Mouse (Mus musculus): ENCODE results near the gene Afp.

Afp gene

GRCm38 (mm10) chr5:90507411-90507949 lies 16.9 kb downstream of the Afp start:
- no peak for DNase-seq (ENCODE audit: low spot score)

DNA sequence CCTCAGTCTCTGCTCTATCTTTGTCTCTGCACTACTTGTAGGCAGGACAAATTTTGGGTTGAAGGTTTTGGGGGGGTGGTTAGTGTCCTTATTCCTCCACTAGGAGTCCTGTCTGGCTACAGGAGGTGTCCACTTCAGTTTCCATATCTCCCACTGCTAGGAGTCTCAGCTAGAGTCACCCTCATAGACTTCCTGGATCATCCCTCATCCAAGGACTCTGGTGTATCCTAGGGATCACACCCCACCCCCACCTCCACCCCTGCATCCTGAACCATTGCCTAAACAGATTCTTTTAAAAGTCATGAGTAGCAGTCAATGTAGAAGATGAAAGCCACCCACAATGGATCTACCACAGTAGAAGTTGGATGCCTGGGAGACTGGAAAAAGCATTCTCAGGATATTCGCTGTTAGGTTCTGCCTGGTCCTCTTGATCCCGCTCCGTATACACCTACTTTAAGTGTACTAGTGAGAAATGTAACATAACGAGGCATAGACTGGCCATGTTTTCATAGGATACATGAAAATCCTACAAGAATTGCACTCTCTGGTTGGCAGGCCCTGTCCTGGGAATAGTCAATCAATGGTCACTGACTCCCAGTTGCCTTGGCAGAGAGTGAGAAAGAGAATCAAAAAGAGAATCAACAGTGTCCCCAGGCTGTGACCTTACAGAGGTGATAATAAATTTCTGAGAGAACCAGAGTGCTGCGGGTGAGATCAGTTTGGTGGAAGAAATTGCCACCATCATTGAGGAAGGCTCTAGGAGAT lies 19.5 kb downstream of the Afp start:
- no peak for DNase-seq (ENCODE audit: low spot score)

DNA sequence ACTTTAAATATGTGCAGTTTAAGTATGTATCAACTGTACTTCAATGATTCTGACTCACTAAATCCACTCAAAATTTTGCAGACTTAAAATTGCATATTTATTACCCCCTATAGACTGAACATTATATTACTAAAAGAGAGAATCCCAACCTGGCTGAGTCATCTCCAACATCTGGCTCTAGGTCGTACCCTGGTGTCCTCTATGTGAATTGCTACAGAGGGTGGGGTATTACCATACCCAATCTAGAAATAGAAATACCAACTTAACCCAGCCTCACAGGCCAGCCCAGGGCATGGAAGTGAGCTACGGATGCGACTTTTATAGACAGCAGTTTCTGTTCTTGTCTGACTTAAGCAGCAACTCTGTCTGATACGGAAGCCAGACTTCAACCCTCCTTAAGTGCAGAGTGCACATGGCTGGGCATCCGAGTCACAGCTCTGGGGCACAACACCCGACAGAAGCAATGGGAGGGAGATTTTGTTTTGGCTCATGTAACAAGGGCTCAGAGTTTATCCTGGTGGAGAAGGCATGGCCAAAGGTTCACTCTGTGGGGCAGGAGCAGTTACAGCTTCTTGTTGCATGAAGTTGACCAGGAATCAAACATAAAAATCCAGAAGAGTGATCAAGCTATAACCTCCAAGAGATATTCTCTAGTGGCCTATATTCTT lies 21.9 kb downstream of the Afp start:
- DNase-seq (ENCODE audit: low spot score) = no peak

- DNase-seq (ENCODE audit: low spot score) = no peak
Measured at GRCm38 (mm10) chr5:90515561-90515960, 25.0 kb downstream of the Afp start.

- DNase-seq (ENCODE audit: low spot score) = no peak
Measured at GRCm38 (mm10) chr5:90518356-90519100, 28.0 kb downstream of the Afp start, which contains the start of gene Afm. Gene Afm, plus strand, starts transcription at chr5:90518932.

DNA sequence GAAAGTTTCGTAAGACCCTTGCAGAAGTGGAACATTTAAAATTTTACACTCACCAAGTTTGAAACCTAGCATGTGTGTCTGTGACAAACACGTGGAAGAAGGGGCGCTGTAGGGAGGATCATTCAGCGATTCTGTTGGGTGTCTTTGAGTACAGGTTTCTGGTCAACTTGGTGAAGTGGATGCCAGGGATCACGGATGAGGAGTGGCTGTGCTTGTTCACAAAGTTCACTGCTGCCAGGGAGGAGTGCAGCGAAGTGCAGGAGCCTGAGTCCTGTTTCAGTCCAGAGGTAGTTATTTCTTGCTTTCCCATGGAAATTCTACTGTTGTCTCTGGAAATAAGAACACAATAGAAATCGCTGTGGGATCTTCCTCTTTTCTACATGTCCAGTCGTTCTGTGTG lies 60.7 kb downstream of the Afp start:
- DNase-seq (ENCODE audit: low spot score) = no peak

DNA sequence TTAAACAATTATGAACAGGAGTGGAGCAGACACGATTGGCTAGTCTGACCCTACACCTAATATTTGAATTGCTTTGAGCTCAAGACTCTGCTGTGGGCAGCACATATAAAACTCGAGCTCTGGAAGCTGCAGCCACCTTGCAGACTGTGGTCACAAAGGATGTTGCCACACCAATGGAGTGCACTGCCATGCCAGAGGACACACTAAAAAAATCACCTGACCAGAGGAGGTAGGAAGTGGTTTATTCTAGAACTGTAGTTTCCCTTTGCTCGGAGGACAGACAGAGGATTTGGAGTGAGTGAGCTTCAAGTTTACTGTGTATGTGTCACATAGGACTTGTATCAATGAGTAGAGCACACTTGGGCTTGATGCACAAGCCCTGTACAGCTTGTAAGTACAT lies 65.5 kb downstream of the Afp start:
- no peak for DNase-seq (ENCODE audit: low spot score)
